Mouse (Mus musculus) midbrain, postnatal 0 days (tissue): Measurements from ENCODE around the gene Ccdc77. TPM values are rescaled to one million over a fixed set of nuclear protein-coding genes. Genes with fewer than 3 reads are reported as not detected.

ENCODE experiments used
- ATAC-seq: fragments of 200-750 bp; cut with Nextera tagmentation; 2 replicates; pipeline ENCODE4 v1.8.0; 2017; ENCODE audit warnings: moderate number of reproducible peaks, mild to moderate bottlenecking, moderate TSS enrichment, moderate library complexity; ENCODE audit not compliant: low FRiP score
- DNase-seq: peaks from one replicate; pipeline ENCODE4 v3.0.0-alpha.2; 2015; ENCODE audit warnings: low spot score
- H3K27ac ChIP-seq: fragments of 300-500 bp; sonication (generic); 2 replicates; pipeline ENCODE4 v1.5.1; 2014; ENCODE audit warnings: low read depth, mild to moderate bottlenecking, low read length, mixed read lengths
- H3K27me3 ChIP-seq: fragments of 300-500 bp; sonication (generic); 2 replicates; pipeline ENCODE4 v1.6.1; 2014; ENCODE audit warnings: low read length, control low read depth, mixed read lengths; ENCODE audit not compliant: insufficient read depth
- H3K36me3 ChIP-seq: fragments of 300-500 bp; sonication (generic); 2 replicates; pipeline ENCODE4 v1.6.1; 2014; ENCODE audit warnings: low read length, control low read depth, mixed read lengths; ENCODE audit not compliant: insufficient read depth
- H3K4me1 ChIP-seq: fragments of 300-500 bp; sonication (generic); 2 replicates; pipeline ENCODE4 v1.6.1; 2014; ENCODE audit warnings: mild to moderate bottlenecking, control low read depth, antibody characterized with exemption, low read length, mixed read lengths; ENCODE audit not compliant: insufficient read depth
- H3K4me2 ChIP-seq: fragments of 300-500 bp; sonication (generic); 2 replicates; pipeline ENCODE4 v1.6.1; 2014; ENCODE audit warnings: low read depth, mild to moderate bottlenecking, low read length, mixed read lengths; ENCODE audit not compliant: poor library complexity, severe bottlenecking
- H3K4me3 ChIP-seq: fragments of 300-500 bp; sonication (generic); 2 replicates; pipeline ENCODE4 v1.5.1; 2014; ENCODE audit warnings: low read depth, mild to moderate bottlenecking, low read length, moderate library complexity
- H3K9ac ChIP-seq: fragments of 300-500 bp; sonication (generic); replicated peaks from 2 replicates; pipeline ENCODE4 v1.6.1; 2014; ENCODE audit warnings: mild to moderate bottlenecking, low read length, moderate library complexity, mixed read lengths; ENCODE audit not compliant: poor library complexity, severe bottlenecking
- H3K9me3 ChIP-seq: fragments of 300-500 bp; sonication (generic); 2 replicates; pipeline ENCODE4 v1.6.1; 2016; ENCODE audit warnings: low read length, control low read depth
- CTCF ChIP-seq: IDR thresholded peaks from 2 replicates; pipeline ENCODE4 v1.5.1; 2016; ENCODE audit warnings: antibody characterized with exemption, mild to moderate bottlenecking
- WGBS: fragments of 180-500 bp; shearing (Covaris S2); extraction: QIAGEN DNeasy Blood & Tissue Kit; methylation state at CpG from one replicate; pipeline ENCODE4 v1.1.7; 2014; 5-methylcytosine and 5-hydroxymethylcytosine counted together
- polyA plus RNA-seq: library from polyadenylated mRNA; unstranded; fragments of >200 nt; fragmentation: Nextera tagmentation; extraction: Ambion mirVana; gene quantifications from 2 replicates; pipeline ENCODE4 v1.2.1, GENCODE M21; 2015
- total RNA-seq: library from RNA; depleted of rRNA; stranded (reverse); fragments of >200 nt; gene quantifications from 2 replicates; pipeline ENCODE4 v1.2.3, GENCODE M21; 2014

The Ccdc77 gene
- total and polyA plus RNA-seq, 2 experiments from 2014 or later: 6.7 to 10.7 TPM

GRCm38 (mm10) chr6:120356951-120357945 is 6.9 kb downstream of the Ccdc77 start:
- TF ChIP-seq CTCF: peak; percentile 51
- Histone ChIP-seq H3K9ac (peak overlapping the region; percentile 15; the same call in 1 of the 2 replicates), H3K9me3 (no peaks in the 10 kb centered on the region), H3K36me3 (no peaks in the 10 kb centered on the region), H3K4me1 (no peaks in the 10 kb centered on the region), H3K27ac (no peak overlapping the region), H3K27me3 (no peaks in the 10 kb centered on the region), H3K4me2 (peak overlapping the region; percentile 64), H3K4me3 (peak overlapping the region; percentile 39)
- ATAC-seq (peak; percentile 95), DNase-seq (peak; percentile 96)
- 2% methylated on average over 31 of the region's 31 CpGs for WGBS

GRCm38 (mm10) chr6:120356478-120356877 is 7.7 kb downstream of the Ccdc77 start:
- Histone ChIP-seq H3K4me1 (no peaks in the 10 kb centered on the region), H3K4me3 (peak overlapping the region; percentile 39), H3K9ac (peak overlapping the region; percentile 15; the same call in 1 of the 2 replicates), H3K9me3 (no peaks in the 10 kb centered on the region), H3K27me3 (no peaks in the 10 kb centered on the region), H3K27ac (no peak overlapping the region), H3K4me2 (peak overlapping the region; percentile 64), H3K36me3 (no peaks in the 10 kb centered on the region)
- no peak for TF ChIP-seq CTCF
- ATAC-seq (no peak), DNase-seq (no peak)
- WGBS: 46% methylated on average over 5 of the region's 5 CpGs

- DNase-seq: no peak
- H3K36me3 ChIP-seq: peaks cover 6% of the 10 kb centered on the region; the same call in 1 of the 2 replicates
These were observed 15.2 kb downstream of the Ccdc77 start for GRCm38 (mm10) chr6:120349018-120349417.

GRCm38 (mm10) chr6:120343992-120344391 is 20.2 kb downstream of the Ccdc77 start:
- Histone ChIP-seq H3K36me3 (0 out of 2 replicates have a peak, but pooled peaks cover 2% of the 10 kb centered on the region), H3K27me3 (no peaks in the 10 kb centered on the region), H3K4me1 (no peaks in the 10 kb centered on the region), H3K4me2 (no peak overlapping the region), H3K9me3 (no peaks in the 10 kb centered on the region), H3K27ac (no peak overlapping the region), H3K9ac (no peak overlapping the region), H3K4me3 (no peak overlapping the region)
- TF ChIP-seq CTCF: no peak
- WGBS: 51% methylated on average over 1 of the region's 1 CpGs
- ATAC-seq (no peak), DNase-seq (no peak)

More at GRCm38 (mm10) chr6:120349018-120349417, 15.2 kb downstream of the Ccdc77 start:
- TF ChIP-seq CTCF: no peak
- ATAC-seq: no peak
- Histone ChIP-seq H3K4me3 (no peak overlapping the region), H3K4me1 (no peaks in the 10 kb centered on the region), H3K27me3 (no peaks in the 10 kb centered on the region), H3K9ac (no peak overlapping the region), H3K9me3 (no peaks in the 10 kb centered on the region), H3K27ac (no peak overlapping the region), H3K4me2 (no peak overlapping the region)
- 92% methylated on average over 3 of the region's 3 CpGs for WGBS

- no peak for ATAC-seq
- no peaks in the 10 kb centered on the region for H3K4me1 ChIP-seq
- no peak overlapping the region for H3K9ac ChIP-seq
- DNase-seq: no peak
- H3K4me2 ChIP-seq: no peak overlapping the region
- H3K36me3 ChIP-seq: peaks cover 17% of the 10 kb centered on the region
- H3K27ac ChIP-seq: no peak overlapping the region
- H3K27me3 ChIP-seq: no peaks in the 10 kb centered on the region
- TF ChIP-seq CTCF: peak; percentile 67
- WGBS: 82% methylated on average over 2 of the region's 2 CpGs
- H3K4me3 ChIP-seq: no peak overlapping the region
- no peaks in the 10 kb centered on the region for H3K9me3 ChIP-seq
These were observed 31.8 kb downstream of the Ccdc77 start for GRCm38 (mm10) chr6:120332351-120332750.
